Mouse (Mus musculus) frontal cortex, adult (tissue): Measurements from ENCODE around the gene Tmem117.

Experiments
- ATAC-seq: cut with Nextera tagmentation; 2 replicates; pipeline ENCODE4 v1.9.2; 2017; ENCODE audit warnings: mild to moderate bottlenecking, moderate library complexity, mixed read lengths; ENCODE audit not compliant: low TSS enrichment

Gene Tmem117

GRCm38 (mm10) chr15:95024401-95024800 is 395.4 kb downstream of the Tmem117 start:
- ATAC-seq: peak; percentile 79

DNA sequence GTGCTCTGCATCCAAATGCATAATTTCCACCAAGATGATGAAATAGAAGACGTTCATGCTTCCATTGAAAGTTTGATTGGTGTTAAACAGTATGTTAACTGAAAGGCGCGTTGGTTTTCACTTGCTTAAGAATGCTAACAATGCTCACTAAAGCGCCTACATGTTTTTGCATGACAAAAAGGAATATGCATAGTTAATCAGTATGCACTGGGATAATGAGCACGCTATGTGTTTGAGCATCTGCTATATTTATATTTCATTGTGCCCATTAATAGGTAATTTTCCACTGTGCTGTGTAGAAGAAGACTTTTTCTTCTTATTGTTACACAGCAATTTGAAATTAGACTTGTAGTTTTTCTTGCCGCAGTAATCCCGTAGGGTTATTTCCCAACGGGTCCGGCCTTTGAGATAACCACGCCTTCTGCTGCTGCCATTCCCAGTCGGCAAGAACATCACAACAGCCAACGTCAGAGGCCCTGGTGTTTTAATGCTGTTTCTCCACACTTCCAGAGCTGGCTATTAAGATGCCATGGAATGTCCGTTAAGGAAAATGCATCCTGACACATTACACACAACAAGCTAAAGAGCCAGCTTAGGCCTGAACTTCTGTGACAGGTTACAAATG is 399.9 kb downstream of the Tmem117 start:
- no peak for ATAC-seq

GRCm38 (mm10) chr15:95029487-95029875 is 400.4 kb downstream of the Tmem117 start:
- no peak for ATAC-seq

- ATAC-seq: no peak
These were observed 413.4 kb downstream of the Tmem117 start for GRCm38 (mm10) chr15:95042437-95042836.

- peak; percentile 74 for ATAC-seq
These were observed 415.0 kb downstream of the Tmem117 start for GRCm38 (mm10) chr15:95044011-95044410.

DNA sequence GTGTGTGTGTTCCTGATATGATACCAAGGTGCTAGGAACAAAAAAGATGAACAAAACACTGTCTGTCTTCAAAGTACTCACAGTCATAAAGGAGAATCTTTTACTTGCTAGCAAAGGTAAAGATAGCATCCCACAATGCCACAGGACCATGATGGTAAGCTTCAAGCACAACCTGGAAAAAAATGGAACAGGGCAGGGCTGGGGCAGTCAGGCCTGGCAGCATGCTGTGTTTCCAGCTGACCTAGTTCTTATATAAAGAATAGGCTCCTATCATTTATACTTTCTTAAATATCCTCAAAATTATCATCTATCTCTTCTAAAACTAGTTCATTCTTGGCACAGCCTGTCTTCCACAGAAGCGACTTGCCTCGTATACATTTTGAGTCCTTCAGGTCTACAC is 418.5 kb downstream of the Tmem117 start:
- no peak for ATAC-seq

DNA sequence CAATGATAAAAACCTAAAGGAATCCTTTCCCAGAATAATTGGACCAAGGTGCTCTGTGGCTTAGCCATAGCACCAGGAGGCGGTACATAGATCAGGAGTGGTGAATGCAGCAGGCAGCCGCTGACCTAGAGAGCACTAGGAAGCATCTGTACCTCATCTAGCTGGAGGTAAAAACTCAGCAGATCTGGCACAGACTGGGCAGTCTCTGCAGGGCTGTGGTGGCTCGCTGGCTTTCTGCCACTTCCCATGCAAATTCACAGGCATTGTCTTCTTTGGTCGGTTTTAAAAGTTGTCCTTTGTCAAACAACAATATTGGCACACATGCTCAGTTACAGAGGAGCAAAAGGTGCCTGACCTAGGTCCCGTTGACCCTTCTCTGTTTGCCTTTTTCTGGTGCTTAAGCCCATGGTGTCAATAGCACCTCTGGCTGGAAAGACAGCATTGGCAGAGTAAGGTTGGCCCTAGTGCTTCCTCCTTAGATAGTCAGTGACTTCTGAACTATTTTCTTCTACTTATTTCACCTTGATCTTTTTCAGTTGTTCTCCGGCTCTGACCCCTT is 420.2 kb downstream of the Tmem117 start:
- no peak for ATAC-seq

- ATAC-seq: no peak; the same call in 1 of the 2 replicates
These were observed 426.1 kb downstream of the Tmem117 start for GRCm38 (mm10) chr15:95055081-95055650.

DNA sequence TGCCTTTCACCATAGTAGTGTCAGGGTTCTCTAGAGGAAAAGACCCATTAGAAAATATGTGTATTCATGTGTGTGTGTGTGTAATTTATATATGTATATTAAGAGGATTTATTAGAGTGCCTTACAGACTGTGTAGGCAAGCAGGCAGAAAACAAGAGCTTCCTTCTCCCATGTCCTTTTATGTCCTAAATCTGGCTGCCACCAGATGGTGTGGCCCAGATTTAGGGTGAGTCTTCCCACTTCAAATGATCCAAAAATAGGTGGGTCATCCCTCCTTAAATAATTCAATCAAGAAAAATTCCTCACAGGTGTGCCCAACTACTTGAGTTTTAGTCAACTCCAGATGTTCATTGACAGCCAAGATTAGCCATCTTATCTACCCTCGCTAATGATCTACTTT is 439.0 kb downstream of the Tmem117 start:
- no peak for ATAC-seq

GRCm38 (mm10) chr15:95068799-95069198 is 439.8 kb downstream of the Tmem117 start:
- ATAC-seq: peak; percentile 65

DNA sequence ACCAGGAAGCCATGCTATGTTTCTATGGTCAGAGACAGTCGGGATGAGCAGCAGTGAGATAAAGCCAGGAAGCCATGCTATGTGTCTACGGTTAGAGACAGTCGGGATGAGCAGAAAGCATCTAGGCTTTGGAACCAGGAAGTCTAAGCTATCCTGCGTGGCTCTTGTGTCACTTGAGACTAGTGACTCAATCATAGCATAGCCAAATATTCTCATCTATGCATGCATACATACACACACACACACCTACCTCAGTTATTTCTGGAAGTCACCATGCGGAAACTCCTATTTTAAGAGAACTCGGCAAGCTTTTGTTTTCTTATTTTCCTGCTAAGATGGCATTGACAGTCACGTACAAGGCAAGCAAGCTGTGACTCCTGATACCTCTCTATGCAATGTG is 441.8 kb downstream of the Tmem117 start:
- ATAC-seq: peak; percentile 53

DNA sequence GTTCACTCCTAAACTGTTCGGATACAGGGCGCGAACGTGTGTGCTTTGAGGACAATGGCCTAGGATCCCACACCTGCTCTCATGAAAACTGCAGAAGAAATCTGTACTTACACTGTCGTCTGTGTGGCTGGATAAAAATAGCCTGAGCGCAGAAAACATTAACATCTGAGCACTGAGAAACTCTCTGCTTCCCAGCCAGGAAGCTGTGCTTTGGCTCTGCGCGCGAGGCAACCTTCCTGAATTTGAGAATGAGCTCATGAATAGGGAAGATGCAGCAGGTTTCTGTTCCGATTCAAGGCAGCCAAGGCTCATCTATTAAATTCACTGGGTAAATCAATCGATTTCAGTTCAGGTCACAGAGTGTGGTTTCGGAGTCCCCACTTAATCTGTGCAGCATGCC is 446.3 kb downstream of the Tmem117 start:
- ATAC-seq: peak; percentile 81

DNA sequence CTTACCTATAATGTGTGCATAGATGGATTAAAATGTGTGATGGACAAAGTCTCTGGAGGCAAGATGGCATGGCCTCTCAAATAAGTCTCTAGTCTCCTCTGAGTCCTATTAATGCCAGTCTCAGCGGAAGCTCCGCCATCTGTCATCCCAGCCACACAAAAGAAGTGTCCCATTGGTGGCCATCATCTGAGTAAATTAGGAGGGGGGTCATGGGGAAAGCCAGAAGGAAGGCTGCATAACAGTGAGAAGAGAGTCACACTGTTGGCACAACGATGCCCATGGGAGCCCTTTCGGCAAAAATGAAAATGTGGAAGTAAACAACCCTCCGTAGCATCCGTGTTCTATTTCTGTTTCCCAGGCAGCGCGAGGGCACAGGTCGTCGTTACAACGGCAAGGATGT is 452.6 kb downstream of the Tmem117 start:
- no peak for ATAC-seq

DNA sequence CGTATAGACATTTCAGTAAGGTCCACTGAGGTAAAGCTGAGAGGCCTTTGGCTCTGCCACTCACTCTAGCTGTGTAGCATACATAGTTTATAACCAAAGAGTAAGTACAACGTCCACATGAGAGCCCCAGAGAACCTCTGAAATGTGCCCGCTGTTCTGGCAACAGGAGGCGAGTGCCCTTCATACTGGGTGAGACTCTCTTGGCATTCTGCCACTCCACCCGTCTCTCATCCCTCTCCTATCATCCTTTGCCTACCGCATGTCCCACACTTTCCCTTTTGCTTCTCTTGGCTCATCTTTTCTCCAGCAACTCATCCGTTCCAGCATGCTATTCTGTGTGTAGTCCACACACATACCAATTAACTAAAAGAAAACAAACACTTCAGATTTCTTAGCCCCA is 456.9 kb downstream of the Tmem117 start:
- ATAC-seq: no peak

DNA sequence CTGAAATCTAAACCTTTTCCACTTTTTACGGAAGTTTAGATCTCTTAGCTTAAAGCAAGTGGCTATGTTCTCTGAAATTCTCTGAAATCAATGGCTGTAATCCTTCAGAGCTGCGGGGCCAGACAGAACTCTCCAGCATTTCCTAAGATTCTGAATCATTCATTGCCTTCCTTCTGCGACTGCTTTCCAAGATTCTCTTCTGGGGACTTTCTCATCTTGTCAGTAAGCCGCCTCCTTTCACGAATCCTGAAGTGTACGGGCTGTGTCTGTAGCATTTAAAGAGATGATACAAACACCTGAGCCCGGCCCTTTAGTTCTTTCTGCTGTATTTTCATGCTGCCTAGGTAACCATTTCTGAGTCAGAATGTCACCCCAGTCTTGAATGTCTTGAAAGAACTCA is 471.1 kb downstream of the Tmem117 start:
- ATAC-seq: peak; percentile 72

GRCm38 (mm10) chr15:95101522-95101921 is 472.5 kb downstream of the Tmem117 start:
- no peak for ATAC-seq

DNA sequence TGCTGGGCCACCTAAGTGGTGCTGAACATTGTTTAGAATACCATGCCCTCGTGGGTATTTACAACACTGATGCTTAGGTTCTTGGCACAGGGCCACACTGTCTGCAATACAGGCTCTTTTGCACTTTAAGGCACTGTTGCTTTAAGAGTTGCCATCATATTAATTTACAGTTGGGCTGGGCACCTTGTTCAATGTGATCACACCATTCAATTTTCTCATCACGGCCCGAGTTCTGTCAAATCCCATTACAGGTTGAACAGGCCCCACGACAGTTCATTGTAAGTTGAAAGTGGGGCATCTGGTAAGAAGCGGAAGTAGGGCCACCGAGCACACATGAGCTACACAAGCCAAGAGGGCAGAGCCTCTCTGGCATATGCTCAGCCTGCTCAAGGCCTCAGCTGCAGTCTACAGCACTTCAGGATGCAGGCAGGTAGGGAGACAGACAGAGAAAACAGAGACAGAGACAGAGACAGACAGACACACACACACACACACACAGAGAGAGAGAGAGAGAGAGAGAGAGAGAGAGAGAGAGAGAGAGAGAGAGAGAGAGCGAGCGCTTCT is 478.3 kb downstream of the Tmem117 start:
- no peak for ATAC-seq

DNA sequence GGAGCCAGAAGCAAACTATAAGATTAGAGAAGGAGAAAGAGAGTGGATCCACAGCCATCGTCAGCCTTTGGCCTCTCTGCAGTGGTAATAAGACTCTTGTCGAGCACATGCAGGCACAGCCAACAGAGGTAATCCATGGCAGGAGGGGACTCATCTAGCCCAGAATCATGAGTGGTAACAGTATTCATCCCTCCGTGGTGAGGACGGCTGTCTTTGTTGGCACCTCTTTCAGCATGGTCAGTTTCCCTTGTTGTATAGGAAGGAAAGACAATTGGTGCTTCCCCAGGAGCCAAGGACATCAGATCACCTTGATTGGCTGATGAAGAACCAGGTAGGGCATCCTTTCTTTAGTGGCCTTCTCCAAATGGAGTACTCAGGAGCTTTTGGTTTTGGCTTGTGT is 479.6 kb downstream of the Tmem117 start:
- ATAC-seq: no peak

DNA sequence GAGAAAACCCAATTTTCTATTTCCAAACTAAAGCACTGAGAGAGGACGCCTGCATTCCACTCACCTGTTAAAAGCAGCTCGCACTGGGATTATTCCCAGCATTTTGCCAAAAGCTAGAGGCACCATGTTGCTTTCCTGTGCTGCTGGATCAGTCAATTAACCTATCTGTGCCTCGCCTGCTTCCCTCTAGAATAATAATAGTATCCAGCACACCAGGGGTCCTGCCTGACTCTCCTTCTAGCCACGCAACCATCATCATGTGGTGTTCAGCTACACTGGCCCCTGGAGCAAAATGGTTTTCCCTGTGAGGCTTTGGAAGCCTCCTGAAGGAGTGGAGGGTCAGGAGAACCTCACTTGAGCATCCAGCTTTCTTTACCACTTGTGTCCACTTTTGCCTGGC is 502.4 kb downstream of the Tmem117 start:
- no peak for ATAC-seq

DNA sequence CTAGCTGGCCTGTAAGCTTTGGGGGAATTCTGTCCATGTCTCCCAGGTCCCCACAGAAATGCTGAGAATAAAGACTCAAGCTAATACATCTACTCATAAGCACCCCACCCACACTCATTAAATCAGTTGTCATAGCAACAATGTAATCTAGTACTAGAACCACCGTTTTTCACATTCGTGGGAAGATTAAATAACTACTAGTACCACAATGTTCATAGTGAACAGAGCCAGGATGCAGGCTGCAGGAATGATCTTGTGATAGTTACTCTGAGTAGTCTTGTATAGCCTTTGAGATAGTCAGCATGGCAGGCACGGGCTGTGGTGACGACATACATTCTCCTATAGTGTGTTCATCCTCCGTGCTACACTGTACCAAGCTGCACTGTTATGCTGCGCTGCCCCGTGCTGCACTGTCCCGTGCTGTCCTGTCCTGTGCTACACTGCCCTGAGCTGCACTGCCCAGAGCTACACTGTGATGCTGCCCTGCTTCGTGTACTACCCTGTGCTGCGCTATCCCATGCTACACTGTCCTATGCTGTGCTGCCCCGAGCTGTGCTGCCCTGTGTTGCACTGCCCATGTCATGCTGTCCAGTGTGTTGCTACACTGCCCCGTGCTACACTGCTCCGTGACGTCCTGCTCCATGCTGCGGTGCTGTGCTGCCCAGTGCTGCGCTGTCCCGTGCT is 507.0 kb downstream of the Tmem117 start:
- peak; percentile 55; the same call in 1 of the 2 replicates for ATAC-seq

- peak; percentile 56; the same call in 1 of the 2 replicates for ATAC-seq
These were observed 508.2 kb downstream of the Tmem117 start for GRCm38 (mm10) chr15:95137018-95137810.
